Mouse (Mus musculus) kidney, adult 2 months (tissue): ENCODE measurements around the gene Zfp609.

Experiments used
- CTCF ChIP-seq: fragments of 200-500 bp; conservative IDR thresholded peaks from 2 replicates; pipeline ENCODE4 v1.5.1; 2011; ENCODE audit warnings: low read depth, mild to moderate bottlenecking, control low read depth, low read length, moderate library complexity, mixed read lengths; ENCODE audit not compliant: insufficient read depth, insufficient read length
- POLR2A ChIP-seq: fragments of 200-500 bp; IDR thresholded peaks from one replicate; pipeline ENCODE4 v1.6.1; 2011; ENCODE audit warnings: low read depth, low read length, control low read depth

GRCm38 (mm10) chr9:65828016-65828403 is 646 bp upstream of the Zfp609 start:
- no peak for TF ChIP-seq POLR2A
- TF ChIP-seq CTCF = no peak
